Mouse (Mus musculus): ENCODE data around the gene Bpifb5. TPM values are rescaled to one million over a fixed set of nuclear protein-coding genes. Genes with fewer than 3 reads are reported as not detected.

Gene Bpifb5
- polyA plus RNA-seq, 1 experiment: 0.21 TPM

GRCm38 (mm10) chr2:154192141-154192540 is 31.4 kb upstream of the Bpifb5 start:
- 65% methylated on average over 2 of the region's 2 CpGs for WGBS
- no peak for DNase-seq

GRCm38 (mm10) chr2:154193071-154193470 is 30.5 kb upstream of the Bpifb5 start:
- 83% methylated on average over 4 of the region's 4 CpGs for WGBS
- Histone ChIP-seq H3K27me3 (ENCODE audit: control insufficient read depth, insufficient read depth, low read length) (no peaks in the 10 kb centered on the region), H3K4me1 (ENCODE audit: control insufficient read depth, insufficient read depth, low read length) (no peaks in the 10 kb centered on the region), H3K4me3 (replicated peaks; ENCODE audit: insufficient read depth, low read depth, low read length) (no peak overlapping the region), H3K27ac (ENCODE audit: insufficient read depth, low read length) (no peak overlapping the region)
- DNase-seq: no peak
- TF ChIP-seq CTCF (IDR thresholded peaks at IDR 0.05; ENCODE audit: borderline replicate concordance, insufficient read depth, low read depth, low read length) (no peak), POLR2A (IDR thresholded peaks at IDR 0.05; ENCODE audit: borderline replicate concordance, insufficient read depth, low read length) (no peak)

More at GRCm38 (mm10) chr2:154192141-154192540, 31.4 kb upstream of the Bpifb5 start:
- no peaks in the 10 kb centered on the region for H3K27me3 ChIP-seq (ENCODE audit: control insufficient read depth, insufficient read depth, low read length)
- H3K4me3 ChIP-seq (replicated peaks; ENCODE audit: insufficient read depth, low read depth, low read length): no peak overlapping the region
- H3K27ac ChIP-seq (ENCODE audit: insufficient read depth, low read length): no peak overlapping the region
- TF ChIP-seq POLR2A (IDR thresholded peaks at IDR 0.05; ENCODE audit: borderline replicate concordance, insufficient read depth, low read length) (no peak), CTCF (IDR thresholded peaks at IDR 0.05; ENCODE audit: borderline replicate concordance, insufficient read depth, low read depth, low read length) (no peak)
- no peaks in the 10 kb centered on the region for H3K4me1 ChIP-seq (ENCODE audit: control insufficient read depth, insufficient read depth, low read length)

- no peaks in the 10 kb centered on the region for H3K27me3 ChIP-seq (ENCODE audit: control insufficient read depth, insufficient read depth, low read length)
- no peak overlapping the region for H3K27ac ChIP-seq (ENCODE audit: insufficient read depth, low read length)
- no peak overlapping the region for H3K4me3 ChIP-seq (replicated peaks; ENCODE audit: insufficient read depth, low read depth, low read length)
- DNase-seq: no peak
- no peak for TF ChIP-seq POLR2A (IDR thresholded peaks at IDR 0.05; ENCODE audit: borderline replicate concordance, insufficient read depth, low read length)
- TF ChIP-seq CTCF (IDR thresholded peaks at IDR 0.05; ENCODE audit: borderline replicate concordance, insufficient read depth, low read depth, low read length): no peak
- WGBS: 78% methylated on average over 5 of the region's 5 CpGs
- no peaks in the 10 kb centered on the region for H3K4me1 ChIP-seq (ENCODE audit: control insufficient read depth, insufficient read depth, low read length)
These were observed 29.5 kb upstream of the Bpifb5 start for GRCm38 (mm10) chr2:154193994-154194504.

GRCm38 (mm10) chr2:154197036-154197435 is 26.5 kb upstream of the Bpifb5 start:
- WGBS: 92% methylated on average over 9 of the region's 9 CpGs
- Histone ChIP-seq H3K27ac (ENCODE audit: insufficient read depth, low read length) (no peak overlapping the region), H3K27me3 (ENCODE audit: control insufficient read depth, insufficient read depth, low read length) (no peaks in the 10 kb centered on the region), H3K4me1 (ENCODE audit: control insufficient read depth, insufficient read depth, low read length) (no peaks in the 10 kb centered on the region), H3K4me3 (replicated peaks; ENCODE audit: insufficient read depth, low read depth, low read length) (no peak overlapping the region)
- DNase-seq: no peak
- TF ChIP-seq CTCF (IDR thresholded peaks at IDR 0.05; ENCODE audit: borderline replicate concordance, insufficient read depth, low read depth, low read length) (no peak), POLR2A (IDR thresholded peaks at IDR 0.05; ENCODE audit: borderline replicate concordance, insufficient read depth, low read length) (no peak)

GRCm38 (mm10) chr2:154204630-154205029 is 18.9 kb upstream of the Bpifb5 start:
- WGBS: 86% methylated on average over 4 of the region's 4 CpGs
- no peaks in the 10 kb centered on the region for H3K4me1 ChIP-seq (ENCODE audit: control insufficient read depth, insufficient read depth, low read length)
- no peak overlapping the region for H3K27ac ChIP-seq (ENCODE audit: insufficient read depth, low read length)
- no peak for DNase-seq
- no peak for TF ChIP-seq CTCF (IDR thresholded peaks at IDR 0.05; ENCODE audit: borderline replicate concordance, insufficient read depth, low read depth, low read length)
- no peak for TF ChIP-seq POLR2A (IDR thresholded peaks at IDR 0.05; ENCODE audit: borderline replicate concordance, insufficient read depth, low read length)
- no peak overlapping the region for H3K4me3 ChIP-seq (replicated peaks; ENCODE audit: insufficient read depth, low read depth, low read length)
- no peaks in the 10 kb centered on the region for H3K27me3 ChIP-seq (ENCODE audit: control insufficient read depth, insufficient read depth, low read length)

- 49% methylated on average over 7 of the region's 7 CpGs for WGBS
- Histone ChIP-seq H3K4me3 (replicated peaks; ENCODE audit: insufficient read depth, low read depth, low read length) (no peak overlapping the region), H3K27ac (ENCODE audit: insufficient read depth, low read length) (no peak overlapping the region), H3K4me1 (ENCODE audit: control insufficient read depth, insufficient read depth, low read length) (no peaks in the 10 kb centered on the region), H3K27me3 (ENCODE audit: control insufficient read depth, insufficient read depth, low read length) (no peaks in the 10 kb centered on the region)
- TF ChIP-seq POLR2A (IDR thresholded peaks at IDR 0.05; ENCODE audit: borderline replicate concordance, insufficient read depth, low read length) (no peak), CTCF (IDR thresholded peaks at IDR 0.05; ENCODE audit: borderline replicate concordance, insufficient read depth, low read depth, low read length) (peak; percentile 49; the same call in 1 of the 2 replicates)
- no peak for DNase-seq
These were observed 16.6 kb upstream of the Bpifb5 start for GRCm38 (mm10) chr2:154206908-154207307.

GRCm38 (mm10) chr2:154209112-154209511 is 14.4 kb upstream of the Bpifb5 start:
- Histone ChIP-seq H3K27ac (ENCODE audit: insufficient read depth, low read length) (no peak overlapping the region), H3K4me3 (replicated peaks; ENCODE audit: insufficient read depth, low read depth, low read length) (no peak overlapping the region), H3K27me3 (ENCODE audit: control insufficient read depth, insufficient read depth, low read length) (no peaks in the 10 kb centered on the region), H3K4me1 (ENCODE audit: control insufficient read depth, insufficient read depth, low read length) (no peaks in the 10 kb centered on the region)
- TF ChIP-seq CTCF (IDR thresholded peaks at IDR 0.05; ENCODE audit: borderline replicate concordance, insufficient read depth, low read depth, low read length) (peak; percentile 53; the same call in 1 of the 2 replicates), POLR2A (IDR thresholded peaks at IDR 0.05; ENCODE audit: borderline replicate concordance, insufficient read depth, low read length) (no peak)
- DNase-seq: no peak
- WGBS: 3% methylated on average over 3 of the region's 3 CpGs

GRCm38 (mm10) chr2:154211121-154211520 is 12.4 kb upstream of the Bpifb5 start:
- Histone ChIP-seq H3K4me1 (ENCODE audit: control insufficient read depth, insufficient read depth, low read length) (no peaks in the 10 kb centered on the region), H3K27me3 (ENCODE audit: control insufficient read depth, insufficient read depth, low read length) (no peaks in the 10 kb centered on the region), H3K27ac (ENCODE audit: insufficient read depth, low read length) (no peak overlapping the region), H3K4me3 (replicated peaks; ENCODE audit: insufficient read depth, low read depth, low read length) (no peak overlapping the region)
- 45% methylated on average over 1 of the region's 1 CpGs for WGBS
- DNase-seq: no peak
- TF ChIP-seq CTCF (IDR thresholded peaks at IDR 0.05; ENCODE audit: borderline replicate concordance, insufficient read depth, low read depth, low read length) (no peak), POLR2A (IDR thresholded peaks at IDR 0.05; ENCODE audit: borderline replicate concordance, insufficient read depth, low read length) (no peak)
